Mouse (Mus musculus): ENCODE measurements at regions not wholly inside any gene's neighbourhood (a gene's known extent, or its start where the extent isn't known, plus 50 kb on each side); places are given as distances from the start of the nearest gene placed in this dataset.

- Histone ChIP-seq H3K9me3 (ENCODE audit: control insufficient read depth, low read length) (no peaks in the 10 kb centered on the region), H3K36me3 (ENCODE audit: control insufficient read depth, insufficient read depth, low read length) (no peaks in the 10 kb centered on the region), H3K27me3 (replicated peaks; ENCODE audit: control insufficient read depth, insufficient read depth, low read length) (no peaks in the 10 kb centered on the region), H3K4me2 (peak overlapping the region; percentile 22; the same call in 1 of the 2 replicates), H3K27ac (ENCODE audit: low read depth, low read length) (peak overlapping the region; percentile 34; the same call in 1 of the 2 replicates), H3K4me3 (ENCODE audit: low read depth, low read length) (peak overlapping the region; percentile 25; the same call in 1 of the 2 replicates), H3K9ac (ENCODE audit: low read depth, low read length) (no peak overlapping the region; the same call in 1 of the 2 replicates), H3K4me1 (replicated peaks; ENCODE audit: control insufficient read depth, insufficient read depth, low read length) (peaks cover 18% of the 10 kb centered on the region)
- ATAC-seq (replicated peaks; ENCODE audit: low FRiP score) = no peak
- 69% methylated on average over 7 of the region's 7 CpGs for WGBS
- no peak for DNase-seq (ENCODE audit: low spot score)
Observed at GRCm38 (mm10) chr15:36879587-36879986, 128.0 kb downstream of the Zfp706 start.

- no peak overlapping the region; the same call in 1 of the 2 replicates for H3K9ac ChIP-seq (ENCODE audit: low read depth, low read length)
- 0 out of 2 replicates have a peak overlapping the region, but pooled peaks have one; percentile 34 for H3K27ac ChIP-seq (ENCODE audit: low read depth, low read length)
- WGBS = 17% methylated on average over 5 of the region's 5 CpGs
- no peaks in the 10 kb centered on the region for H3K9me3 ChIP-seq (ENCODE audit: control insufficient read depth, low read length)
- no peaks in the 10 kb centered on the region for H3K27me3 ChIP-seq (replicated peaks; ENCODE audit: control insufficient read depth, insufficient read depth, low read length)
- H3K4me3 ChIP-seq (ENCODE audit: low read depth, low read length) = 0 out of 2 replicates have a peak overlapping the region, but pooled peaks have one; percentile 25
- peaks cover 18% of the 10 kb centered on the region for H3K4me1 ChIP-seq (replicated peaks; ENCODE audit: control insufficient read depth, insufficient read depth, low read length)
- DNase-seq (ENCODE audit: low spot score) (no peak), ATAC-seq (replicated peaks; ENCODE audit: low FRiP score) (no peak)
- H3K4me2 ChIP-seq = peak overlapping the region; percentile 22; the same call in 1 of the 2 replicates
- no peaks in the 10 kb centered on the region for H3K36me3 ChIP-seq (ENCODE audit: control insufficient read depth, insufficient read depth, low read length)
Observed at GRCm38 (mm10) chr15:36878960-36879359, 128.6 kb downstream of the Zfp706 start.

- H3K36me3 ChIP-seq (ENCODE audit: control insufficient read depth, insufficient read depth, low read length) = no peaks in the 10 kb centered on the region
- no peak for DNase-seq (ENCODE audit: low spot score)
- no peak overlapping the region for H3K4me2 ChIP-seq
- no peak overlapping the region for H3K9ac ChIP-seq (ENCODE audit: low read depth, low read length)
- no peaks in the 10 kb centered on the region for H3K9me3 ChIP-seq (ENCODE audit: control insufficient read depth, low read length)
- ATAC-seq (replicated peaks; ENCODE audit: low FRiP score) = no peak
- no peaks in the 10 kb centered on the region for H3K27me3 ChIP-seq (replicated peaks; ENCODE audit: control insufficient read depth, insufficient read depth, low read length)
- no peak overlapping the region for H3K27ac ChIP-seq (ENCODE audit: low read depth, low read length)
- WGBS = 72% methylated on average over 3 of the region's 3 CpGs
- peaks cover 25% of the 10 kb centered on the region for H3K4me1 ChIP-seq (replicated peaks; ENCODE audit: control insufficient read depth, insufficient read depth, low read length)
- H3K4me3 ChIP-seq (ENCODE audit: low read depth, low read length) = no peak overlapping the region
Observed at GRCm38 (mm10) chr15:36878276-36878675, 129.3 kb downstream of the Zfp706 start.

- DNase-seq (ENCODE audit: low spot score) = no peak
- no peaks in the 10 kb centered on the region for H3K27me3 ChIP-seq (replicated peaks; ENCODE audit: control insufficient read depth, insufficient read depth, low read length)
- WGBS = 68% methylated on average over 7 of the region's 7 CpGs
- no peak for ATAC-seq (replicated peaks; ENCODE audit: low FRiP score)
- H3K9ac ChIP-seq (ENCODE audit: low read depth, low read length) = no peak overlapping the region
- H3K36me3 ChIP-seq (ENCODE audit: control insufficient read depth, insufficient read depth, low read length) = no peaks in the 10 kb centered on the region
- H3K4me3 ChIP-seq (ENCODE audit: low read depth, low read length) = no peak overlapping the region
- H3K9me3 ChIP-seq (ENCODE audit: control insufficient read depth, low read length) = no peaks in the 10 kb centered on the region
- H3K4me1 ChIP-seq (replicated peaks; ENCODE audit: control insufficient read depth, insufficient read depth, low read length) = peaks cover 30% of the 10 kb centered on the region
- no peak overlapping the region for H3K4me2 ChIP-seq
- H3K27ac ChIP-seq (ENCODE audit: low read depth, low read length) = no peak overlapping the region
Observed at GRCm38 (mm10) chr15:36877501-36877900, 130.1 kb downstream of the Zfp706 start.

GRCm38 (mm10) chr15:36875980-36876778 is 131.4 kb downstream of the Zfp706 start:
- ATAC-seq (replicated peaks; ENCODE audit: low FRiP score) (peak; percentile 74), DNase-seq (ENCODE audit: low spot score) (no peak)
- WGBS = 42% methylated on average over 10 of the region's 10 CpGs
- Histone ChIP-seq H3K9me3 (ENCODE audit: control insufficient read depth, low read length) (no peaks in the 10 kb centered on the region), H3K27me3 (replicated peaks; ENCODE audit: control insufficient read depth, insufficient read depth, low read length) (no peaks in the 10 kb centered on the region), H3K27ac (ENCODE audit: low read depth, low read length) (peak overlapping the region; percentile 32; the same call in 1 of the 2 replicates), H3K9ac (ENCODE audit: low read depth, low read length) (no peak overlapping the region), H3K4me2 (no peak overlapping the region), H3K4me3 (ENCODE audit: low read depth, low read length) (no peak overlapping the region), H3K4me1 (replicated peaks; ENCODE audit: control insufficient read depth, insufficient read depth, low read length) (peaks cover 30% of the 10 kb centered on the region), H3K36me3 (ENCODE audit: control insufficient read depth, insufficient read depth, low read length) (no peaks in the 10 kb centered on the region)

GRCm38 (mm10) chr15:36874555-36874954 is 133.0 kb downstream of the Zfp706 start:
- DNase-seq (ENCODE audit: low spot score) = no peak
- ATAC-seq (replicated peaks; ENCODE audit: low FRiP score) = no peak
- Histone ChIP-seq H3K36me3 (ENCODE audit: control insufficient read depth, insufficient read depth, low read length) (no peaks in the 10 kb centered on the region), H3K4me3 (ENCODE audit: low read depth, low read length) (no peak overlapping the region), H3K4me2 (no peak overlapping the region), H3K4me1 (replicated peaks; ENCODE audit: control insufficient read depth, insufficient read depth, low read length) (peaks cover 30% of the 10 kb centered on the region), H3K27ac (ENCODE audit: low read depth, low read length) (no peak overlapping the region), H3K9me3 (ENCODE audit: control insufficient read depth, low read length) (no peaks in the 10 kb centered on the region), H3K27me3 (replicated peaks; ENCODE audit: control insufficient read depth, insufficient read depth, low read length) (no peaks in the 10 kb centered on the region), H3K9ac (ENCODE audit: low read depth, low read length) (no peak overlapping the region)
- WGBS = 93% methylated on average over 4 of the region's 4 CpGs

GRCm38 (mm10) chr15:36873884-36874243 is 133.7 kb downstream of the Zfp706 start:
- Histone ChIP-seq H3K36me3 (ENCODE audit: control insufficient read depth, insufficient read depth, low read length) (no peaks in the 10 kb centered on the region), H3K4me2 (no peak overlapping the region), H3K9ac (ENCODE audit: low read depth, low read length) (no peak overlapping the region), H3K4me1 (replicated peaks; ENCODE audit: control insufficient read depth, insufficient read depth, low read length) (peaks cover 24% of the 10 kb centered on the region), H3K4me3 (ENCODE audit: low read depth, low read length) (no peak overlapping the region), H3K27ac (ENCODE audit: low read depth, low read length) (no peak overlapping the region), H3K9me3 (ENCODE audit: control insufficient read depth, low read length) (no peaks in the 10 kb centered on the region), H3K27me3 (replicated peaks; ENCODE audit: control insufficient read depth, insufficient read depth, low read length) (no peaks in the 10 kb centered on the region)
- WGBS = 70% methylated on average over 5 of the region's 5 CpGs
- no peak for DNase-seq (ENCODE audit: low spot score)
- no peak for ATAC-seq (replicated peaks; ENCODE audit: low FRiP score)

- no peak for ATAC-seq (replicated peaks; ENCODE audit: low FRiP score)
Observed at GRCm38 (mm10) chr15:36873058-36873883, 134.3 kb downstream of the Zfp706 start.

More at GRCm38 (mm10) chr15:36873058-36873883, 134.3 kb downstream of the Zfp706 start:
- no peaks in the 10 kb centered on the region for H3K27me3 ChIP-seq (replicated peaks; ENCODE audit: control insufficient read depth, insufficient read depth, low read length)
- H3K4me2 ChIP-seq = 0 out of 2 replicates have a peak overlapping the region, but pooled peaks have one; percentile 8
- no peaks in the 10 kb centered on the region for H3K36me3 ChIP-seq (ENCODE audit: control insufficient read depth, insufficient read depth, low read length)
- no peaks in the 10 kb centered on the region for H3K9me3 ChIP-seq (ENCODE audit: control insufficient read depth, low read length)
- no peak overlapping the region for H3K4me3 ChIP-seq (ENCODE audit: low read depth, low read length)
- peaks cover 23% of the 10 kb centered on the region for H3K4me1 ChIP-seq (replicated peaks; ENCODE audit: control insufficient read depth, insufficient read depth, low read length)
- DNase-seq (ENCODE audit: low spot score) = no peak
- no peak overlapping the region for H3K9ac ChIP-seq (ENCODE audit: low read depth, low read length)
- WGBS = 59% methylated on average over 10 of the region's 10 CpGs
- no peak overlapping the region for H3K27ac ChIP-seq (ENCODE audit: low read depth, low read length)

Measured in liver, embryonic 11.5 days (tissue).